Mouse (Mus musculus) liver, embryonic 14.5 days (tissue): ENCODE measurements at regions not wholly inside any gene's neighbourhood (a gene's known extent, or its start where the extent isn't known, plus 50 kb on each side); places are given as distances from the start of the nearest gene placed in this dataset.

ENCODE experiments used
- CTCF ChIP-seq: IDR thresholded peaks from 2 replicates; pipeline ENCODE4 v1.5.1; 2016; ENCODE audit warnings: antibody characterized with exemption, low read depth, control low read depth
- EP300 ChIP-seq: IDR thresholded peaks from 2 replicates; pipeline ENCODE4 v1.6.1; 2016; ENCODE audit warnings: antibody characterized with exemption, low read depth

DNA sequence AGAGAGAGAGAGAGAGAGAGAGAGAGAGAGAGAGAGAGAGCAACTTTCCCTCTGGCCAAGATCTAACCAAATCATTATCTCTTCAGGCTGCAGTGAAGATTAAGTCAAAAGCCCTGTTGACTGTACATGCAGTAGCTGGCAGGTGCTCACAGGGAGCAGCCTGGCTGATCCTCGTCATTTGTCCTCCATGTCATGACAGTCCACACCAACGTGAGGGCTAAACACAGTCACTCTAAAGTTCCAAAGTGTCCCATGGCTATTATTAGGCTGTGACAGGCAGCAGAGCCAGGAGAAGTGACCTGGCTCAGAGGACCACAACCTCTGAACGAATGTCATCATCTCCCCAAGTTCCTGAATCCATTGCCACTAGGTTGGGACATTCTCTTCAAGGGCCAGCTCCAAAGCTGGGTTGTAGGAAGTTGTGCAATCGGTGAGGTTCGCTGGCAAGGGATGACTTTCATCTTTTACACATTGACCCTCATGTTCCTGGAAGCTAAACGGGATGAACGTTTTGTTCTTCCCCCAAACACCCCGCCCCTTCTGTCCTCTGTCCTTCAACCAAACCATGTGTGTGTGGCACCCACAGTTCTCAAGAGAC, 138.4 kb downstream of the Tomm20 start:
- TF ChIP-seq CTCF (0 out of 2 replicates have a peak, but pooled peaks have one; percentile 8), EP300 (no peak)
